Mouse (Mus musculus): ENCODE measurements around the gene Ptpra.
A peak's percentile ranks its signal among the peaks of the same experiment; 100 is the strongest.
"Not testable (repeated sequence)": the region's sequence is repeated elsewhere in the genome, so short reads cannot be mapped to it uniquely, and the experiment has no call there.

Gene Ptpra

DNA sequence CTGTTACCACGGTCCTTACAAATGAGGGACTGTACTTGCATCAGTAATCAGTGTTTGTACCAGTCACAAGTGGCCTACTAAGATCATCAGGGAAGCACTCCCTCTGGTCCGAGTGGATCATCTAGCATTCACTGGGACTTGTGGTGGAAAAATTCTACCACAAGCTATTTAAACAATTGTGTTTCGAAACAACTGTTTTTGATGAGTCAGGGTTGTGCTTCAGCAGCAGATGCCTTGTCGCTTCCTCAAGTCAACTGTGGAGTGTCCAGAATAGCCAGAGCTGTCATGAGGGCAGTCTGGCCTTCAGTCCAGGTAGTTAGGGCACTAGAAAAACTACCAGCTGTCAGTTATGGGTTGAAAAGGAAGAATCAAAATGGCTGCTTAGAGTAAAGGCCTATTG lies 38.5 kb downstream of the Ptpra start:
- no peak for DNase-seq (ENCODE audit: low spot score)

DNA sequence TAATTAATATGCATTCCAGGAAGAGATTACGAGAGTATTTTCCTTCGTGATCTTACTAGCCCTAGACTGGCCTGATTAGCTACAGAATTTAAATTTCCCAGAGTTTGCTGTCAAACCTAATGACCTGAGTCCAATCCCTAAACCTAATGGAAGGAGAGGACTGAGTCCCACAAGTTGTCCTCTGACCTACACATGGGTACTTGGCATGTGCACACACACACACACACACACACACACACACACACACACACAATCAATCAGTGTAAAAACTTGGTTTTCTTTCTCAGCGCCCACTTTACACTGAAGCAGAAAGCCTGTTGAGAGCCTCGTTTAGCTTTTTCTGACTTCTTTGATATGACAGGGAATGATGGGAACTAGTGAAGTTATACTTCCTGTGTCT lies 41.1 kb downstream of the Ptpra start:
- DNase-seq (ENCODE audit: low spot score) = no peak

DNA sequence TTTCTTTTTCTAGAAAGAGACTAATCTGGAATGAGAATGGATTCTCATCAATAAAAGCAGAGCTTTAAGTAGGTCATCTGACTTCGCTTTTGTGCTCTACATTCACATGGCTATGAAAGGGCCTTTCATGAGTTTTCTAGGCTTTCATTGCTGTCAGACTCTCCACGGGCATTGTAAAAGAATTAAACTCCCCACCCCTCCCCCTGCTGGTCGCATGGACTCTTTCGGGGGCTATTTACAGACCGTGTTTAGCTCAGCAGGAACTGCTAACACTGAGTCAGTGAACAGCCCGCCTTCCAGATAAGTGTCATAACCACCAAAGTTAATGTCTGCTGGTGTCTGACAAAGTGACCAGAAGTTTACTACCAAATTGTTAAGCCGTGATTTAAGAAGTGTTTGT lies 41.5 kb downstream of the Ptpra start:
- no peak for DNase-seq (ENCODE audit: low spot score)

DNA sequence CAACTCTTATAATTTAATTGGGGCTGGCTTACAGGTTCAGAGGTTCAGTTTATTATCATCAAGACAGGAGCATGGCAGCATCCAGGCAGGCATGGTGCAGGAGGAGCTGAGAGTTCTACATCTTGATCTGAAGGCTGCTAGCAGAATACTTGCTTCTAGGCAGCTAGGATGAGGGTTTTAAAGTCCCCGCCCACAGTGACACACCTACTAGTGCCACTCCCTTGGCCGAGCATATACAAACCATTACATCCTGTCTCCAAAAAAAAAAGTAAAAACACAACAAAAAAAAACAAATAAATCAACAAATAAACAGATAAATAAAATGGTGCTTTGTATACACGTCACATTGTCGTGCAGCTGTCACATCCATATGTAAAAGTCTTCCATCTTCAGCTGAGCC lies 45.0 kb downstream of the Ptpra start:
- not testable (repeated sequence) for DNase-seq (ENCODE audit: low spot score)

DNA sequence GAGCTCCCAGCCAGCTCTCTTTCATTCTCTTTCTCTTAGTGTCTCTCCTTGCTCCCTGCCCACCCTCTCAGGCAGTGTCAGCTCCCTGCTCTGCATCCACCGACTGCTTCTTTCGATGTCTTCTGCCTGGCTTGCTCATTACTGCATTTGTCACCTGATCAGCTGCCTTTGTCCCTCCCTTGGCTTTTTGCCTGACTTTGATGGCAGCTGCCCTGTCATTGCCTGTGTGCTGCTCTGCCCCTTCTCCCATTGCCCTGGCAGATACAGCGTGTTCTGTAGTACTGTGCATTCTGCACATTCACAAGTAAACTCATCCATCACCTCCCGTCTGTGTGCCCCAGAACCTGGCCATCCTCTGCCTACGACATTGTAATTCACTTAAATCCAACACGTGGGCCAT lies 46.0 kb downstream of the Ptpra start:
- DNase-seq (ENCODE audit: low spot score) = peak; percentile 51

DNA sequence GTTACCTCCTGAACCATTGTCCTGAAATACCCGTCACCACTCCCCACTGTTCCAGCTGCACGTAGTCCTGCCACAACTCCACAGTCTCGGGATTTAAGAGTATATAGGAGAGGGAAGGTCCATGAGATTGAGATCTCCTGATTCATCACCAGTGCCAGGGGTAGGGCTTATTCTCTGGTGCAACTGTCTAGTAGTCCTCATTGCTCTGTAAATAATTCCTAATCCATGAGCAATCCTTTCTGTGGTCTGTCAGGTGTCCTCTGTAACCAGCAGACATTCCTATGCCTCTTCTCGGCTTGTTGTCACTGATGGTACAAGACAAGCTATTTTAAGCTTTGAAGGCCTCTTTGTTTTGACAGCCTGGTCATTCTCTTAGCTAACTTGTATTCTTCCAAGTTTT lies 46.9 kb downstream of the Ptpra start:
- DNase-seq (ENCODE audit: low spot score) = no peak

DNA sequence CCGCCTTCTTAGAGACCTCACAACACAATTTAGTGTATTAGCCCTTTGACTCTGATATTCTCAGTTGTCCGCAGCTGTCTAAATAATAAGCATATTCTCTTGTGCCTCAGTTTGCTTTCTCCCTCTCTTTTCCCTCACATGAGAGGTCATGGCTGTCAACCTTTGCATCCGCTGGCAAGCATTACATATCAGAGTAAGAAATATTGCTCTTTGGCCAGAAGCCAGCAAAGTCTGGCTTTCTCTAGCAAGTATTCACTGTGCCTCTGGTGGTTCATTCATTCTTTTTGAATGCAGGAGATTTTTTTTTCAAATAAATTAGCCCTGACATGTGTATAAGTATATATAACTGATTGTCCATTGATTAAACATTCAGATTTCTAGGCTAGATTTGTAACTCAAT lies 49.5 kb downstream of the Ptpra start:
- DNase-seq (ENCODE audit: low spot score) = no peak

DNA sequence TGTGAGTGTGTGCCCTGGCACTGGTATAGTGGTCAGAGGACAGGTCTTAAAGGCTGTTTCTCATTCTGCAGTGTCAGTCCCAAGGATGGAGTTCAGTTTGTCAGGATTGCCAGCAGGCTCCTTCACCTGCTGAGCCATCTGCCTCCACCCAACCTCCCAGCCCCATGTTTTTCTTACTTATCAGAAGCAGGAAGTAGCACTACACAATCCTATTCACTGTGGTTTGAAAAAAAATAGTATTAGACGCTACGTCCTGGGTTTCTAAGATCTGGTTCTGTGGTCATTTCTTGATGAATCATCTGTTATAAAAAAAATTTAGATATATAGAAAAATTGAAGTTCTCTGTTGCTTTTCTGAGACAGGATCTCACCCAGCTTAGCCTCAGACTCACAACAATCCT lies 51.5 kb downstream of the Ptpra start:
- DNase-seq (ENCODE audit: low spot score) = no peak

DNA sequence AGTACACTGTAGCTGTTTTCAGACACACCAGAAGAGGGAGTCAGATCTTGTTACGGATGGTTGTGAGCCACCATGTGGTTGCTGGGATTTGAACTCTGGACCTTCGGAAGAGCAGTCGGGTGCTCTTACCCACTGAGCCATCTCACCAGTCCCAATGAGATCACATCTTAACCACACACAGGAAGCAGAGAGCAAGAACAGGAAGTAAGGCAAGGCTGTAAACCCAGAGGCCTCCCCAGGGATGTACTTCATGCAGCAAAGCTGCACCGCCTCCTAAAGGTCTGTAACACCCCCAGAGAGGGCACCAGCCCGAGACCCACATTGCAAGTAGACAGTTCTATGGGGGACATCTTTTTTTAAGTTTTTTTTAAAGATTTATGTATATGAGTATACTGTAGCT lies 61.5 kb downstream of the Ptpra start:
- not testable (repeated sequence) for DNase-seq (ENCODE audit: low spot score)

DNA sequence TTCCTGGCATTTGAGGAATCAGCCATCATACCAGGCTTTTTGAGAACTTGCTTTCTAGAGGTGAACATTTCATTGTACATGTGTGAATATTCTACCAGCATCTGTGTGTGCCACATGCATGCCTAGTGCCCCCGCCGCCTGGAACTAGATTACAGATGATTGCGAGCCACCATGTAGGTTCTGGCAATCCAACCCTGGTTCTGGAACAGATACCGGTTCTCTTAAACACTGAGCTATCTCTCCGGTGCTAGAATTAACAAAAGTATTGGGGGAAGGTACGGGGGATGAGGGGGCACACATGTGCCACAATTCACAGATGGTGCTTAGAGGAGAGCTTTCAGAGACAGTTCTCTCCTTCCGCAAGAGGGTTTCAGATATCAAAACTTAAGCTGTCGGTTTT lies 63.8 kb downstream of the Ptpra start:
- DNase-seq (ENCODE audit: low spot score) = no peak

DNA sequence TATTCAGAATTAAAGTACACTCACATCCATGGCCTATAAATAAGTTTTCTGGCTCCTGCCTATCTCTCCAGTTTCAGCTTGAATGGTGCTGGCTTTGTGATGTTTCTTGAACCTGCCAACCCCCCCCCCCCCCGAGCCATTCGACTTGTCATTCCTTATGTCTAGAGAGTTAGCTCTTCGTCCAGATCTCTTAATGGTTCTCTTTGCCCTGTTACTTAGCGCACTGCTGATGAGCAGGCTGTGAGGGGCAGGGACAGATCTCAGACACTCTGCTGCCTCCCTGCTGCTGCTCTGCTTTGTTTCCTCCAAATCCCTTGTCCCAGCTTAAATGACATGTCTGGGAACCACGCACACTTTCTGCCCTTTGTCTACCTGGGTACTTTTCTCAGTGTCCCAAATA lies 65.7 kb downstream of the Ptpra start:
- DNase-seq (ENCODE audit: low spot score) = no peak

DNA sequence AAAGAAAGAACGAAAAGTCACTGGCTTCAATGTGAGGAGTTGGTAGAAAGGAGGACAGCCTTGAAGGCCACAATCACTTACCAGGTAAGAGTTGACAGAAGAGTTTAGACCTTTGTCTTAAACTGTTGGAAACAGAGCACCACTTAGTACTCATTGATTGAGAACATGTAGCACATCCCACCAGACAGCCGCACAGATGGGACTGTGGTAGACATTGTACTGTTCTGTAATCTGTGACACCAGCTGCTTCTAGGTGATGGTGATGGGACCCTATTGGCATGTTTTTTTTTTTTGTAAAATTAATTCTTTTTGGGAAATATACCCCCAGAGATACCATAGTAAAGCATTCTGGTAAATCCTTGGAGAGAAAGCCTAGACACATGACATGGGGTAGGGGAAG lies 71.8 kb downstream of the Ptpra start:
- no peak for DNase-seq (ENCODE audit: low spot score)

DNA sequence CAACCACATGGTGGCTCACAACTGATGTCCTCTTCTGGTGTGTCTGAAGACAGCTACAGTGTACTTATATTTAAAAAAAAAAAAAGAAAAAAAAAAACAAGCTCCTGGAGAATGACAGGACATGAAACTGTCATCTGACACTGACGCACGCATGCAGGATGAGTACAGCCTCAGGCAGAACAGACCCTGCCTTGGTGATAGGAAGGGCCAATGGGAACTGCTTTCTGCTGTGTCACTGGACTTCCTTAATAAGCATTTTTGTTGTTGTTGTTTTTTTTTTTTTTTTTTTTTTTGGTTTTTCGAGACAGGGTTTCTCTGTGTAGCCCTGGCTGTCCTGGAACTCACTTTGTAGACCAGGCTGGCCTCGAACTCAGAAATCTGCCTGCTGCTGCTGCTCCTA lies 75.4 kb downstream of the Ptpra start:
- not testable (repeated sequence) for DNase-seq (ENCODE audit: low spot score)

DNA sequence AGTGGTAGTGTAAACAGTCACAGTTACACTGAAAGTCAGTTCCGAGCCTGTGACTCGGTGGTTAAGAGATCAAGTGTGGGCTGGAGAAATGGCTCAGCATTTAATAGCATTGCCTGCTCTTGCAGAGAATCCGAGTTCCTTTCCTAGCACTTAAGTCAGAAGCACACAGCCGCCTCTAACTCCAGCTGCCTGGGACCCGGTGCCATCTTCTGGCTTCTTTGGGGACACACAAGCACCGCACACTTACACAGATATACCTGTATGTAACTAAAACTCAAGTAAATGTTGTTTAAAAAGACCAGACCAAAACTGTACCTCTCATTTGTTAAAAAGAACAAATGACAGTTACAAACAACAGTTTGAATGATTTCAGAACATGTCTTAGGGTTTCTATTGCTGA lies 78.4 kb downstream of the Ptpra start:
- no peak for DNase-seq (ENCODE audit: low spot score)

DNA sequence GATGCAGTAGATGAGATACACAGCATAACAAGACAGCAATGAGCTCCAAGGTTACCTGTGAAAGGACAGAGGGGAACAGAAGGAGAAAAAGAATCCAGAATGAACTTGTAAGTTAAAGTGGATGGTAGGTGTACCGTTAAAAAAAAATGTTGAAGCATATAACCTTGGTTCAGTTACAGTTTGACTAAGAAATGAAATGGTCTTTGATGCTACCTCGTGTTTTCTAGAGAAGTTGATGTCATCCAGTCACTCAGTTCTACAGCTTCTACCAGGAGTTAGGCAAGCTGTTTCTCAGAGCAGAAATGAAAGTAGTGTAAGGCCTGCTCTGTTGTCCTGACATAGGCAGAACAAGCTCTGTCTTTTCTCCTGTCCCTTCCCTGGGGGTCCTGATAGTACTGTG lies 79.2 kb downstream of the Ptpra start:
- DNase-seq (ENCODE audit: low spot score) = no peak

DNA sequence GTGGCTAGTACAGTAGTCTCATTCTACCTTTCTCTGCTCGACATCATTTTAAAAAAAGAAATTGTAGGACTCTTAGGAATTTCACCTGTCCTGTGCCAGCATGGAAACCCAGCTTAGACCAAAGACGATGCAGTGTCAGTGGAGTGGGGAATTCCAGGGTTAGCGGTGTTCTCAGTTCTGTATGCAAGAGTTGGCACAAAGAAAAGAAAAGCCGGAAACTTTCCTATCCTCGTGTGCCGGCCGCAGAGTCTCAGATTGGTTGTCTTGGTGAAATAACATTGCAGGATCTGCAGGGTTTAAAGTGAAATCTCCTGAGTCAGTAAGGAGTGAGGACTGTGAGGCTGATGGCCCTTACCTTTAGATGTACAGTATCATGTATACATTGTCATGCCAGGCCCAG lies 79.8 kb downstream of the Ptpra start:
- no peak for DNase-seq (ENCODE audit: low spot score)

DNA sequence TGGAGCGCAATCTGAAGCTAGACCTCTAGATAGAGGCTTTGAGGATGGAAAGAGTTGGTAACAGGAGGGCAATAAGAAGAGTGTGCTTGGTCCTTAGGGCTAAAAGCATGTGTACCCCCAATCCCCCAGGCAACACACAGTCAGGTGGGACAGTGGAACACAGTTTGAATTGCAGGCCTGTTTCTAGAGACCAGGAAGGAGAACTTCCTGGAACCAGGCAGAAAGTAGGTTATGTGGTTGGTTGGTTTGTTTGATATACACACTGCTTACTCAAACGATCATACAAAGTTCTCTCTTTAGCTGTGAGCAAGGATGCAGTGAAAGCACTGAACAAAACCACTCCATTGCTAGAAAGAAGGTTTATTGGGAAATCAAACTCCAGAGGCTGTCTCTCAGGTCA lies 82.1 kb downstream of the Ptpra start:
- DNase-seq (ENCODE audit: low spot score) = no peak

DNA sequence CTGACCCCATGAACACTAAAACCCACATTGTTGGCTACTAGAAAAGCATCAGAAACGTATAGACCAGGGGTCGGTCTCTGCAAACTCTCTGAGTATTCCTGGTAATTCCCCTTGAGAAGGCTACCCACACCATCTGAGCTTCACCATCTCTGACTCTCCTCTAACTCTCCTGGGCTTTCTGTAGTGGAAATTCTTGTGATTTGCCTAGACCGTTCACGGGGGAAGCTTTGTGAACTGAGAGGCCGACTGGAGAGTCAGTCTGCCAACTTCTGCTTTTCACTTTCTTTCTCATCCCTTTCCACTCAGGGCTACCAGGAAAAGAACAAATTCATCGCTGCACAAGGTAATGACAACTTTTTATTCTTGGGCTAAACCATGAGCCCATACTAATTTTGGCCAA lies 84.9 kb downstream of the Ptpra start:
- DNase-seq (ENCODE audit: low spot score) = no peak

DNA sequence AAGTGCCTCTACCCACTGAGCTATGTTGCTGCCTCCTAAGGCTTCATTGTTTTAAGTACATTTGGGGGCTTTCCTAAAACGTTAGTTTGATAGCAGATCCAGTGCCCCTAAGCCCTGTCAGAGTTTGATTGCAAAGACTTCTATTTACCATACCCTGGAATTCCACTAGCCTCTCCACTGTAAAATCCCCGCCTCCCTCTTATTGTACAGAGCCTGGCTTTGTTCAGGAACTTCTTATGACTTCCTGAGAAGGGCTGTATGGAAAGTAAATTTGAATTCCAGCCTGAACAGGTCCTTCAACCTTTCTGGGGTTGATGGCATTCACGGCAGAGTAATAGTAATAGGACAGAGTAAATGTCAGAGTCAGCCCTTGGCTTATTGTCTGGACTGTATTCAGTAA lies 86.8 kb downstream of the Ptpra start:
- DNase-seq (ENCODE audit: low spot score) = no peak

DNA sequence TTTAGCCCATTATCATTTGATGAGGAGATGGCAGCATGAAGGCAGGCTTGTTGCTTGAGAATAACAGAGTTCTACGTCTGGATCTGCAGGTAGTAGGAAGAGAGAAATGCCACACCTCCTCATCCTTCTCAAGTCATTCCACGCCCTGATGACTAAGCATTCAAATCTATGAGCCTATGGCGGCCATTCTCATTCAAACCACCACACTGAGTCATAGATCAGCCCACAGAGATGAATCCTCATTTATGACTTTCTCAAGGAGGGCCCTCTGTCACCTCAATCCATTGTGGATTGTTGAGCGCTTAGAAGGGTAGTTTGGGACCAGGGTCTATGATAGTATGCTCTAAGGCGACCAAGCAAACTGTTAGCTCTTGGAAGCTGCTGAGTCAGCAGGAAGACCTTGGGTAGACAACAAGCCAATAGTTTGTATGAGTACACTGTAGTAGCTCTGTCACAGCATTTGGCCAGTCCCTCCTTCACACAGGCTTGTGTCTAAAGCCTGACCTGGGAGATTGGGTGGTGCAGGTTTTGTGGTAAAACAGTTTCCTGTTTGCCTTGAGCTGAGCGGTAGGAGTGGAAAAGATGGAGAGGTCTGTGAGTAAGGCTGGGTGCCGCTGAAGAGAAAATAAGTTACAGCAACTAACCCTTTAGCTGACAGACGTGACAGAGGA lies 88.9 kb downstream of the Ptpra start:
- no peak for DNase-seq (ENCODE audit: low spot score)

DNA sequence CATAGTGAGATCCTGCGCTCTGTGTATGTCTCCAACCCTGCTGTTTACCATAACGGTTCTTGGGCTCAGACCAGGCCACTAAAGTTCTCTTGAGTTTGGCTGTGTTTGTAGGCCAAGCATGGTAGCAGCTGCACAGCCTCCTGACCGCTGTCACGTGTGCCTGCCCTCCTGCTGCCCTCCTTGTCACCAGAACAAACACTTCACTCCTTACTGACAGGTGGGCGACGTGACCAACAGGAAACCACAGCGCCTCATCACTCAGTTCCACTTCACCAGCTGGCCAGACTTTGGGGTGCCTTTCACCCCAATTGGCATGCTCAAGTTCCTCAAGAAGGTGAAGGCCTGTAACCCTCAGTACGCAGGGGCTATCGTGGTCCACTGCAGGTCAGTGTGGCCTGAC lies 90.2 kb downstream of the Ptpra start:
- DNase-seq (ENCODE audit: low spot score) = no peak

DNA sequence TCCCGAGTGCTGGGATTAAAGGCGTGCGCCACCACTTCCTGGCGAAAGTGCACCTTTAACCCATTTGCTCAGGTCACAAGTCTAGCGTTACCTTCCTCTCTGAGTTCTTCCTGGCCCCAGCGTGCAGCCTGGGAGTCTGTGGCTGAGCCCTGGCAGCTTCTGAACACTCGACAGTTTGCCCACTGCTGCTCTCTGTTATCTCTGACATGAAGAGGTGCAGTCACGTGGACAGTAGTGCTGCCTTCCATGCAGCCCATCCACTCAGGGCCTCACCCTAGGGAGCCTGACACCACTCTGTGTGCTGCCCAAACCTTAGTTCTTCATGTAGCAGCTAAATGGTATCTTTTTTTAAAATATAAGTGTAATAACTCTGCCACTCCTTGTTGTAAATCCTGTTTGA lies 96.9 kb downstream of the Ptpra start:
- no peak for DNase-seq (ENCODE audit: low spot score)

DNA sequence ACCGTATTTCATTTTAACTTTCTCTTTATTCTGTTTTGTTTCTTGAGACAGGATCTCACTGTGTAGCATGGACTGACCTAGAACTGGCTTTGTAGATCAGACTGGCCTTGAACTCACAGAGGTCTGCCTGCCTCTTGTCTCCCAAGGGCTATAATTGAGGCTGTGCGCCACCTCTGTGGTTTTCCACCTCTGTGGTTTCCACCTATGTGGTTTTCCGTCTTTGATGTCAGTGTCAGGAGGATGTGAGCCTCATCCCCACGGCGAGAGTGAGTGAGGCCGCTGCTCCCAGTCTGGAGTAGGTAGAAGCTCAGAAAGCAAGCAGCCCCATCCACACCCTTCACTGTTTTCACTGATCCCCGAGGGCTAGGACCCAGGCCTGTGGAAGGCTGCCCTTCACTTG lies 104.8 kb downstream of the Ptpra start:
- no peak for DNase-seq (ENCODE audit: low spot score)

DNA sequence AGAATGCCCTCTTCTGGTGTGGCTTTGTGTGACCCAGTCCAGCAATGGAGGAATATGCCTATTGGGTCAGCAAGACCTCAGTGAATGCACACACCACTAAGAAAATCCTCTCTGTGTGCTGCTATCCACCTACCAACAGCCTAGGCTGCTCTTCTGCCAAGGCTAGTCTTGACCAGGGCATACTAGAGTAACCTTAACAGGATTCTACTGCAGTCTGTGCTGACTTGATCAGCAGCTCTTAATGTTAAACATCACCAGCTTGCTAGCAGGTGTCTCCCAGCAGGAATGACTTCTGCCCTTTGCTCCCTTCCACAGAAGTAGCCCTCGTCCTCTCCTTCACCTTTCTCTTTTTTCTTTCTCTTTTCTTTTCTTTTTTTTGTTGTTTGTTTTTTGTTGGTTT lies 106.2 kb downstream of the Ptpra start:
- no peak for DNase-seq (ENCODE audit: low spot score)

DNA sequence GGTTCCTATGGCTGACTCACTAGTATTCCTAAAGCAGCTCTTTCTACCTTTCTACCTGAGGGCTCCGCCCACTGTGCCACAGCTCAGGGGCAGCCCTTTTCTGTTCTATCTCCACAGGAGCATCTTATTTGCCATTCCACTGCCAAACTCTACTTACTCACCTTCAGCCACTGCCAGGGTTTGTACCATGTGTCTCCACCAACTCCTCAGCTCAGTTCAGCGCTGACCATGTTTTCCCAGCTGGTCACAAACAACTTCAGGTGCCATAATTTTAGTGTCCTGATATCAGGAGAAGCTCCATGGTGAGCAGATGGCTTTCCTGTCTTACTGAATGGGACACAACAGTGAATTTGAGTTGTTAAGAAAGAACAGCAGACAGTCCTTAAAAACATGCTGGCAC lies 107.4 kb downstream of the Ptpra start:
- DNase-seq (ENCODE audit: low spot score) = no peak
